Mouse (Mus musculus) heart, adult 18-20 months (tissue): ENCODE results near the gene Rheb. TPM values are rescaled to one million over a fixed set of nuclear protein-coding genes. Genes with fewer than 3 reads are reported as not detected.
"Not testable (repeated sequence)": the region's sequence is repeated elsewhere in the genome, so short reads cannot be mapped to it uniquely, and the experiment has no call there.

Source experiments
- DNase-seq, 2 experiments: peaks; one replicate each; pipeline ENCODE4 v3.0.0; 2021 to 2022; ENCODE audit warnings: mixed read lengths in 1 of 2
- total RNA-seq, 2 experiments: library from RNA; stranded (reverse); gene quantifications; 2 replicates each; pipeline ENCODE4 v1.2.3; 2021

Rheb gene
- total RNA-seq, 2 experiments from 2014 or later, result 82.6 to 85.7 TPM

DNA sequence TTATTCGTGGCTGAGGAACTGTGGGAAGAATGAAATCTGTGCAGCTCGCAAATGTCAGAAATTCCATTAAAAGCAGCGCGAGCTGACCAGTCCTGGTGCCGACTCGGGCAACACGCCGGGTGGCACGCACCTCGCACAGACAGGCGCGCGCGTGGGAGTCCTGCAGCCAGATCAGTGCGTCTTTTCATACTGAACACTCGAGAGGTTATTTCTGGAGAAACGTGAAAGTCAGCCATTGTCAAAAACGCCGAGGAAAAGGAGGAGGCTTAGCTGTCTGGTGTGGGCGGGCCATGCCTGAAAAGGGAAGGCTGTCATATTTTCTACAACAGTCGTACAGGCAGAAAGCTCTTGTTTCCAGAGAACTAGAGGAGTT, 665 bp upstream of the Rheb start:
- no peak for DNase-seq

DNA sequence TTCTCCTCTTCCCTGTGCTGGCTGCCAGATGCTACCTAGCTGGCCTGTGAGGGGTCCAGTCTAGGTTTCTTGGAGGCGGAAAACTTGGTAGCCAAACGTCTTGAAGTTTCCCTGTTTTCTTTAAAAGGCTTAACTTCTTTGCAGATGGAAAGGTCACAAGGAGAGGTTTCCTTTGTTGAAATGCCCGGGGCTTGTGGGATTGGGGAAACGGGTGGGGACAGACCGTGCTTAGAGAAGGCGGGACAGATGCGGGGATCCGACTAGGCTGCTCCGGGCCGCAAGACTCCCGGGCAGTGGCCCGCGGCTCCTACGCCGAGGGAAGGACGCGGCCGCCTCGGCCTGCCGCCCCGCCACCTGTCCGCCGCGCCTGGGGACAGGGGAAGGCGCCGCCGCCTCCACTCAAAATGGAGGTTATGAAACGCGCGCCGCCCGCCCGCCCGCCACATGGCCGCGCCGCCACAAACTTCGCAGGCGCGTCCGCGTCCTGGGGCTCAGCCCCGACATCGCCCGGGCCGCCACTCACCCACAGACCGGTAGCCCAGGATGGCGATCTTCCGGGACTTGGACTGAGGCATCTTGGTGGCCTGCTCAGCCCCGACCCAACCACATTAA, 656 bp downstream of the Rheb start:
- DNase-seq, result peak; percentile 40 to 55

DNA sequence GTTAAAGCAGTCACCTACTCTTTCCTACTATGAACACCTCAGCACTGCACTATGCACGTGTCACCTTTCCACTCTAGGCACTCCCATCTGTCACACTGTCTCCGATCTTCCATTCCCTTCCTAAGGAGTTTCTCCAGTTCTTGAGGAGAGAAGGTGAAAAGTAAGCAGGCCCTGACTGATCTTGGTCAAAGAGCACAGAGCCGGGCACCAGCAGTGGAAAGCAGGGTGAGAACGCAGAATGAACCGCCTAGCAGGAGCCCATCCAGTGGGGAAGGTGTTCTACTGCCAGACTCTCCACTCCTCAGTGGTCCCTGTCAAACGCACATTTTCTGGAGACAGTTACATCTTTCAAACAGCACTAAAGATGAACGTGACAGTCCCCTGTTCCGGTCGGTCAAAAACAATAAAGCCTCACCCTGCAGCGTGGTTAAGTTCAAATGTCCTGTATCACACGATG, 1.4 kb downstream of the Rheb start:
- DNase-seq, result no peak

DNA sequence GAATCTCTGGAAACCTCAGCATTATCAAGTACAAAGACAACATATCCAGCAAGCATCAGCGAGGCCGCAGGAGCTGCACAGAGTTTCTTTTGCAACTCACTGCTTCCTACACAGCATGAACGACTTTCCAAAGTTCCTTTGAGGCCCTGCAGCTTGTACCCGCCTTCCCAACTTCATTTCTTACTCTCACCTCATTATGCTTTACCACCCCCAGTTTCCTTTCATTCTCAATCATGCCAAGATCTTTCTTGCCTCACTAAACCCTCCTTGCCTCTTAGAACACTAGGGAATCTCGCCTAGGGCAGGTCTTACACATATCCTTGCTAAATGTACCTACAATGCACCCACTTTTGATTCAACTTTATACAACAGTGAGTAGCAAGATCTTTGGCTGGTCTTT, 7.9 kb downstream of the Rheb start:
- no peak for DNase-seq

DNA sequence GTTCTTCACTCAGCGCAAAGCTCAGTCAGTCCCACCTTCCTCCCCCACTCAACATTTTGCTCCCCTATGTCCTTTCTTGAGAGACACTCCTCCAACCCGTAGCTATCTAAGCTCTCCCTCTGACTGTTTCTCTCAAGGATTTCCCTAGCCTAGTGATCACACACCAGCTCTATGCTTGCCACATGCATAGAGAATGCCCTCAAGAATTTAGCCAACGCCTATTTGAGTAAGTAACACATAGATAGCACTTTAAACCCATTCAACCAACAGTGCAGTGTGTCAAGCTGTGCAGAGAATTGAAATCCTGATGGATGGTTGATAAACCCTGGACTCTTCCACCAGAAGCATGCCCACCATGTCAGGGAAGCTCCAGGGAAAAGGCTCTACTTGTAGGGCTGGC, 10.5 kb downstream of the Rheb start:
- no peak for DNase-seq

DNA sequence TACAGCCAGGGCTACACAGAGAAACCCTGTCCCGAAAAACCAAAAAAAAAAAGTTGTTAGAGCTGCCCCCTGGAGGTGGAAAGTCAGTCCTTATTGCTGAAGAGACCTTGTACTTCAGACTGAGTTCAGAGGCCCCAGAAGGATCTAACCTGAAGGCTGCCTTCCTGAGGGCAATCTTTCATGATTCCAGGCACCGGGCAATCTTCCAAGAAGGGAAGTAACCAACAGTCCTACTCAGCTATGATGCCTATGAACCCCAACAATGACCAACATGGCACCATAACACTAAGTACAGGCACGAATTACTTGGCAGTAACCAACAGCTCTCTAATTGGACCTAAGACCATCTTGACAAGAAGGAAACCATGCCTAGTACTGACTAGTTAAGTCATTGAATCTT, 14.0 kb downstream of the Rheb start:
- no peak for DNase-seq

DNA sequence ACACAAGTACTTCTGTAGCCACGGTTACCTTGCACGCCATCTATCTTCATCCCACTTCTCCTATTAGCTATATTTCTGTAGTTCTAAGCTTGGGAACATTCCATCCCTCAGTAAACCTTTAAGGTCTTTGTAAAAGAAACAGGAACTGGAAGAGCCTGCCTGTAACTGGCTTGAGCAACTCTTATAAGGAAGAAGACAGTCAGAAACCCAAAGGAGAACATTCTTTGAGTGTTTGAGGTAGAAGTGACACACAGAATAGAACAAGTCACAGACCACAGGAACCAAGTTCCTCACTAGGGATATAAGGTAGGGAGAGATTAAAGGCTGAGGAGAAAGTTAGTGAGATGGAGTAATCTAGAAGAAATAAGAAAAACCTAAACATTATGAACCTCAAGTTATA, 15.3 kb downstream of the Rheb start:
- no peak for DNase-seq

DNA sequence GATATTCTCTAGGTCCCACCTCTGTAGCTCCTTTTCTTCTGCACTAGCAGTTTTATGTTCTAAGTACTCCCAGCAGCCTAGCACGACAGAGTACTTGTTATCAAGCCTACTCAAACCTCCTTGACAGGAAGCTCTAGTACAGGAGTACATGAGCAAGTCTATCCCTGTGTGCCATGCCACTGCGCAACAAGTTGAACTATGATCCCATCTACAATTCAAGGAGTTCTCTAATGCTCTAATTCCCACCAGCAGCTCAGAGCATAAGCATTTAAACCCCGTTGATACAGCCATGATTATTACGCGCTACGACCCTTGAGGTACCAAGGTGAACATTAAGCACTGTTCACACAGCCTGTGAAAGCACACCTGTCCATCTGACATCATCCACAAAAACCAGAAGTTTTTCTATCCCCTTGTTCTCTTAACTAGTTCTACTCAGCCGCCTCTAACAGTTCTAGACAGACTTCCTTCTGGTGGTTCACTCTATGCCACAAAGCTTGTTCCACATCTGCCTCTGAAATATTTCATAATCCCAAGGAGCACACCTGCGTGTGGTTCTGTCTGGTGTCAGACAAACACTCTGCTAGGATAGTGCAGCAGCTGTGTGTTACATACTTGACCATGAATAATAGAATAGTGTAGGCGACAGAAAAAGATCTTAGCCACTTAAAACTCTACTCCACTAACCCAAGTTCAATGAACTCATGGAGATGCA, 16.2 kb downstream of the Rheb start:
- DNase-seq, result no peak

DNA sequence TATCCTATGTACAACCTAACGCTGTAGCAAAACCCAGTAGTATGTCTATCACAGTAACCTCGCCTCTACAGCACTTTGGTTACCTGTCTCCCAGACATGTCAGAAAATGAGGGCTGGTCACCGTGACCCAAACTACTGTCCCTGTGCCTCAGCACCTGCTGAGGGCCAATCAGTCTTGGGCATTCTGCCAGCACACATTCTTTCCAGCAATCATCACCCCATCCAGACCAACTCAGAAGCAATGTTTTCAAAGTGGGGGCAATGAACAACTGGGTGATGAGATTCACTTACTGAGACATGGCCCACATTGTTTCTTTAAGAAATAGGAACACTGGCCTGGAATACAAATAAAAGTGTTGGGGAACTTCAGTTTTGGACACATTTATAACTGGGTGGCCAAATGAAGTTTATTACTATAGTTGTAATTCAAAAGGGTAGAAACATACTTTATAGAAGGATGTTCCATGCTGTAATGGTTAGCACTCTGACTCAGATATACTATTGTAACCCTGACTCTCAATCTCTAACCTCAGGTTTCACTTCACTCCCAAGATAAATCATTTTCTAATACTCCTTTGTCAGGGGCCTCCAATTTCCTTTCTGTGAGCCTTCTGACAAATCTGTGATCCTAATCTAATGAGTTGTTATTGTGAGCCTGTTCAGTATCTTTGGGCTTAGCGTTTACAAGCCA, 16.9 kb downstream of the Rheb start:
- DNase-seq, result peak; percentile 25 to 32

DNA sequence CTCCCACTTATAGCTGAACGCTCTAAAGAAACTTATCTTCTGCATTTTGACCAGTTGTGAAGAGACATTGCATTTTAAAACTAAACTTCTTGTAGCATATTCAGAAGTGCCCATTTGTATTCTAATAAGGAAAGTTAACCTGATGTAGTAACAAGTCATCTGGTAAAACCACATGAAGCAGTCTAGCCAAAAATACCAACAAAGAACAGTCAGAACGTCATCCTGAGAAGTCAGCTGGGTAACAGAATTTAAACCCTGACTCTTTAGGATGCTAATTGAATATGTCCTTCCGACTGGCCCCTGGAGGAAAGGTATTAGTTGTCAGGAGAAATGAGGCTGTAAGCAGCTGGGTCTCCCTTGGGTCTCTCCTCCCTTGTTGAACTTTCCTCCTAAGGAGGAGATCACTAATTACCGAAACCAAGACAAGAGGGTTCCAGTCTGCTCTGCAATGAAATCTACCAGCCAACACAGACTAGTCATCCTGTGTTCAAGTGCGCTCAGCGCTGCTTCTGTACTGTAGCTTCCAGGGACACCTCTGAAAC, 18.5 kb downstream of the Rheb start:
- no peak for DNase-seq

DNA sequence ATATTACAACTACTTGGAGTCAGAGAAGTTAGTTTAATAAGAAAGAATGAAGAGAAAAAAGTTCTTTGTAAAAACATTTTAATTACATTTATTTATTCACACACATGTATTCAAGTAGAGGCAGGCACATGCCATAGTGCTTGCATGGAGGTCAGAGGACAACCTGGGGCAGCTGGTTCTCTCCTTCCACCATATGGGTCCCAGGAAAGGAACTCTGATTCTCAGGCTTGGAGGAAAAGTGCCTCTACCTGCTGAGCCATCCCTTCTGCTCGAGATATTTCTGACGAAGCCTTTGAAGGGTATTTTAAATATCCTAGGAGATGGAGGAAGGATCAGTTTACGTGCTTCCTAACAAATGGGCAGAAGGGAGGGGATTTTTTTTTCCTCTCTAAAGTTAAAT, 19.6 kb downstream of the Rheb start:
- DNase-seq, result no peak

DNA sequence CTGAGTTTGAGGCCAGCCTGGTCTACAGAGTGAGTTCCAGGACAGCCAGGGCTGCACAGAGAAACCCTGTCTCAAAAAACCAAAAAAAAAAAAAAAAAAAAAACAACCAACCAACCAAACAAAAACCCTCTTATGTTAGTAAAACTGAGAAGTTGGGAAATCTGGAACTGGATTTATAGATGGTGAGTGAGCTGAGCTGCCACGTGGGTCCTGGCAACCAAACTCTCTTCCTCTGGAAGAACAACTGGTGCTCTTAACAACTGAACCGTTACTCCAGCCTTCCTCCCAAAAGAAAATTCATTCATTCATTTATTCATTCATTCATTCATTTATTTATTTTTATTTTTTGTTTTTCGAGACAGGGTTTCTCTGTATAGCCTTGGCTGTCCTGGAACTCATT, 20.2 kb downstream of the Rheb start:
- not testable (repeated sequence) for DNase-seq

DNA sequence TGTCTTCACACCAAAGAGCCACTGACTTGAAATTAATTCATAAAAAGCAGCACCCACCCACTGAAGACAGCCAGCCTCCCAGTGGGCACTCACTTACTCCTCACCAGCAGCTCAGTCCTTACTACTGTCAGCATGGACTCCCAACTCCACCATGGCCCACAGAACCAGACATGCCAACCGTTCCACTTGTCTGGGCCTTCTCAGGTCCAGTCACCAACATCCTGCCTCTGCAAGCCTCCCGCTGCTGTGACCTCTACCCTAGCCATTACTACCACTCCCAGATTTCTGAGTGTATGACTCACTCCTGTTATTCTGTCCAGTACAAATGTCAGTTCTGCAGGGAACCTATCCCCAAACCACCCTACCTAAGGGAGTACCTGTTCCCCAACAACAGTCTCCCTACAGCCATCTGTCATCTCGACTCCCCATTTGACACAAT, 21.0 kb downstream of the Rheb start:
- peak in 1 of 2 experiments; percentile 31 for DNase-seq

DNA sequence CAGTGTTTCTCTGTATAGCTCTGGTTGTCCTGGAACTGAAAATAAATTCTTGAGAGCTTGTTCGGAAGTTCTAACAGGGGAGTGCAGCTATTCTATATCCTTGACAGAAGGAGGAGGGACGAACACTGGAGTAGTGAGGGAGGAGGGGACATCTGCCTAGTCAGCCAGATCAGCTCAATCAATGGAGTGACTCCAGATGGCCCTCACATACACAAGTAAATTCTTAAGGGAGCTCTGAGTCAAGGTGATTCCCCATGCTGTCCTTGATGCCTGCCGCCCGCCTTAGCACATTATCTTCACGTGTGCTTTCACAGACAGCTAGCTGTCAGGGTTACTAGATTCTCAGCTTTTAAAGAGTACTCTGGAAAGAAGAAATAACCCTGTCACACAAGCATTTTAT, 21.8 kb downstream of the Rheb start:
- no peak for DNase-seq

DNA sequence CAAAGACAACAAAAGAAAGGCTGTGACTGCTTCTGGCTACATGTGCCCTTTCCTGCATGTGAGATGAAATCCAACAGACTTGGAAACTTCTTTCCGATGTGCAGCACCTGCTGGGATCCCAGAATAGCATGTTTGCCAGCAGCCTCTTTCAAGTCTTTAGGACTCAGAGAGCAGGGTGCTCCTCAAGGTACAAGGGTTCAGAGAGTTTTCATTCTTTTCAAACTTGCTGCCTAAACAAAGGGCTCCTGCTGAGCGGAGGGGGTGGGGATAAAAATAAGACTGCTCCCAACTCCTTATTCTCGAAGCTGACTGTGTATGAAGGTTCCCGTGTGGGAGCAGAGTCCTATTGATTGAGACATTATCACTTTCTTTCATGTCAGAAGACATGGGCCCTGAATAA, 25.2 kb downstream of the Rheb start:
- DNase-seq, result no peak

DNA sequence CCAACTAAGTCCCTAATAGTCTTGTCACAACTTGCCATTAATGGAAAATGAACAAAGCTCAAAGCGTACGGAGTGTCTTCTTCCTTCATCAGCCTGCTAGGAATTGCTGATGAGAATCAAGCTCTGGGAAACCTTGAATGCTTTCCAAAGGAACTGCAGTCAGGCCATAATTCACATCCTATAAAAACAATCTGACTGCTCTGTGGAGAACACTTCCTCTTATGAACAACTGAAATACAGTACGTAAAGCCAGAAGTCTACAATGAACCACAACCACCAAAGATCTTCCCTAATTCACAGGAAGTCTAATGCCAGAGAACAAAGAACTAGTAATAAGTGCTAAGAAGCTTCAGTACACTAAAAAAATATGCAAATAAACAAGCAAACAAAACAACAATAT, 28.5 kb downstream of the Rheb start:
- no peak for DNase-seq

DNA sequence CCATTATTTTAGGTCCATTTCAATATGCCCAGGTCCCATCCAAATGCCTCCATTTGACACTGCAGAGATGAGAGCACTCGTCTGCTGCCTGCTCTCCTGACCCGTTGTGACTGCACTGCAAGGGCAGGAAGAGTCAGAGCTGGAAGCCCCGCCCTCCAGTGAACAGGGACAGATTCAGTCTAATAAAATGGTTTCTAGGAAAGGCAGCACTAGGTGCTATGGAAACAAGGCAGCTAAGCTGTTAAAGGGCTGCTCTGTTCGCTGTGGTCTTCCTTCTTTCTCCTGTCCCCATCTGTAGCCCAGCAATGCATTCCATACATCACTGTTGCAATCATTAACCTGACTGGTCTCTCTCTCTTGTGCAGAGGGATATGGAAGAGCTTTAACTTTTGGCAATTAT, 29.4 kb downstream of the Rheb start:
- no peak for DNase-seq

DNA sequence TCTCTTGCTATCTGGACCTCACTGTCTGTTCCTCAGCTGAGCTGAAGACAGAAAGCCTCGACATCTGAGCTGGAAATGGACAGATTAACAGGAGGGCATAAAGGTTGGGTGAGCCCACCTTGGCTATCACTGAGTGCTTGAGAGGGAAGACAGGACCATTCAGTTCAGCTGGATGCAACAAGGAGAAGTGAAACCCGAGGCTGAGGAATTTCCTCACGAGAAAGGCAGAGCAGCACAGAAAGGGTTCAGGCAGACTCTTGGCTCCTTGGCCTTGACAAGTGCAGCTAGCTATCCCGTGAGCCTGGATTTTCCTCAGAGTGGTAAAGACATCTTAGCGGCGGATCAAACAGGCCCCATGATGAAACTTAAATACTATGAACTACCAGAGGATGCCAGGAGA, 37.2 kb downstream of the Rheb start:
- no peak for DNase-seq

DNA sequence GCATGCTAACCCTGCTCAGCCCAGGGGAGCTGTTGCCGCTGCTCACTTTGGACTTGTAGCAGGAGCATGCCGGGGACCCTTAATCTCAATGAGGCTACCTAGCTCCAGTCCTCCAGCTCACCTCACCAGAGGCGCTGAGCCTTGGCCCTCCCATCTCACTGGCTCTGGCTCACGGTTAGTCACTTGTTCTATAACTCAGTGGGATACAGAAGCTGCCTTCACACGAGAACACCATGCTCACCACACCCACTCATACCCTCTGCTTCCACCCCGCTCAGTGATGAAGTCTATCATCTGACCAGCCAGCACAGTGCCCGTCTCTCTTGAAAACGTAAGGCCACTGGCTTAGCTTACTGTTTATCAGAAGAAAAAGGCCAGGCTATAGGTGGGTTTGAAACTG, 37.8 kb downstream of the Rheb start:
- no peak for DNase-seq

DNA sequence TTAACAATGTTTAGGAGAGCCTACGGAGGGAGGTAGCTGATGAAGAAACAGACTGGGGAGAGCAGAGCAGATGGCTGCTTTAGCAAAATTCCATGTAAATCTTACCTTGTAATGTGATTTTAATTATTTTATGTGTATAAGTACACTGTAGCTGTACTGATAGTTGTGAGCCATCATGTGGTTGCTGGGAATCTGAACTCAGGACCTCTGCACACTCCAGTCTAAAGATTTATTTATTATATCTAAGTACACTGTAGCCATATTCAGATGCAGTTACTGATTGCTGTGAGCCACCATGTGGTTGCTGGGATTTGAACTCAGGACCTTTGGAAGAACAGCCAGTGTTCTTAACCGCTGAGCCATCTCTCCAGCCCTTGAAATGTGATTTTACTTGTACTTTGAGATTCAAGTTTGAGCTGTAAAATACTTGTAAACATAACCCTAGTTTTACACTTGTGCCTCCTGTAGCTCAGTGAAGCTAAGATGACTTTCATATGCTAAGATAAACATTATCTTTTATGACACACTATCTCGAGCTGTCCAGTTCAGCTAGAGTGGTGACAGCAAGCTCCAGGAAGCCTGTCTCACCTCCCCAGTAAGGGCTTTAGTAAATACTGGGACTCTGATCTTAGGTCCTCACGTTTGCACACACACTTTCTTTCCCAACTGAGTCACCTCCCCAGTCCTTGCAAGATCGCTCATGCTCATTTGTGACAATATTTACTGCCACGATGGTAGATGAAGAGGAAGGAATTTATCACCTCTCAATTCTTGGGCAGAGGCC, 40.4 kb downstream of the Rheb start:
- DNase-seq, result no peak

DNA sequence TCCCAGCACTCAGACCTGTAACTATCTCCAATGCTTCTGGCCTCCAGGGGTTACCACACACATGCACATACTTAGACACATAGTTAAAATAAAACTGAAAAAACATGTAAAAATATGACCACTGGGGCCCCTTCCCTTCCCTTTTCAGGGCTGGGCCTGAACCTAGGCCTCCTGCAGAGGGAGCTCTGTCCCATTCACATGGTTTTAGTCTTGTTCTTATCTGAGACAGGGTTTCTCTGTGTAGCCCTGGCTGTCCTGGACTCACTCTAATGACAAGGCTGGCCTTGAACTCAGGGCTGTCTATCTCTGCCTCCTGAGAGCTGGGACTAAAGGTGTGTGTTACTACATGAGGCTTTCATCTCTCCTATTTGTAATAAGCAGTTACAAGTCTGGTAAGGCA, 42.0 kb downstream of the Rheb start:
- DNase-seq, result no peak

DNA sequence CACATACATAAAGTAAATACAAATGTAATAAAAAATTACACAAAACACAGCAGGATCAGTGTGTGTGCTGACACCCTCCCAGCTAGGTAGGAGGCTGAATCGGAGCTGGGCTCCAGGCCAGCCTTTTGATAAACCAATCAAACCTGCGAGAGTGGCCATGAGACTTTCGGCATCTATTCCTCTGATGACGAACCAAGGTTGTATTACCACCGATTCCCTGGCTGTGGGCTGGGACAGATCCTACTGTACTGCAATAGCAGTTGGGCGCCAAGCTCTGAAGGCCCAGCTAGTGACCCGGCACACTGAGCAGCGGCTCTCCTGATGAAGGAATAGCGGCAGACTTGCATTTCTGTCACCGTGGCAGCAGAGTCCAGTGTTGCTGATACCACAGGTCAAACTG, 43.8 kb downstream of the Rheb start:
- no peak for DNase-seq

DNA sequence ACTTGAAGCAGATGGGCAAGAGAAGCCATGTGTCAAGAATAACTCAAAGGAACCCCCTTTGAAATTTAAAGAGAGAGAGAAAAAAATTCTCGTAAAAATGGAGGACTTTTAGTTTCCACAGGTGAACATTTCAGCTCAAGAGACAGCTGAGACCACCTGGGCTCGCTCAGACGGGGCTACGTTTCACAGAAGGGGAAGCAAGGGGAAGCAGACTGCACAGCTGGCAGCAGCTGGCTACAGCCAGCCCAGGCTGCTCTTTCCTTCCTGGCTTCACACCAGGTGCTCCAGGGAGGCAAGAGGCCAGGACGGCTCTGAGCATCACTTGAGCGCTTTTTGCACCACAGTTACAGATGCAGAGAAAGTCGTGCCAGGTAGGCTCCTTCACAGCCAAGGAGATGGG, 44.6 kb downstream of the Rheb start:
- no peak for DNase-seq
